Mouse (Mus musculus) kidney, adult 2 months (tissue): Measurements from ENCODE around the gene Gmfg. TPM values are rescaled to one million over a fixed set of nuclear protein-coding genes. Genes with fewer than 3 reads are reported as not detected.

Experiments used
- DNase-seq: peaks from one replicate; pipeline ENCODE4 v3.0.0; 2021
- H3K27ac ChIP-seq: fragments of 200-500 bp; 2 replicates; pipeline ENCODE4 v1.5.1; 2012; ENCODE audit warnings: low read depth, low read length, control low read depth, inconsistent platforms; ENCODE audit not compliant: insufficient read depth
- H3K27me3 ChIP-seq: fragments of 200-500 bp; replicated peaks from 2 replicates; pipeline ENCODE4 v1.6.1; 2012; ENCODE audit warnings: mild to moderate bottlenecking, moderate library complexity, low read length, inconsistent platforms; ENCODE audit not compliant: control insufficient read depth, insufficient read depth
- H3K36me3 ChIP-seq: fragments of 200-500 bp; 2 replicates; pipeline ENCODE4 v1.6.1; 2012; ENCODE audit warnings: mild to moderate bottlenecking, moderate library complexity, low read length, inconsistent platforms; ENCODE audit not compliant: control insufficient read depth, insufficient read depth
- H3K4me1 ChIP-seq: fragments of 200-500 bp; 2 replicates; pipeline ENCODE4 v1.6.1; 2011; ENCODE audit warnings: low read length; ENCODE audit not compliant: control insufficient read depth, insufficient read depth
- H3K4me3 ChIP-seq: fragments of 200-500 bp; 2 replicates; pipeline ENCODE4 v1.5.1; 2011; ENCODE audit warnings: mild to moderate bottlenecking, low read depth, low read length, control low read depth; ENCODE audit not compliant: insufficient read depth
- CTCF ChIP-seq: fragments of 200-500 bp; conservative IDR thresholded peaks from 2 replicates; pipeline ENCODE4 v1.5.1; 2011; ENCODE audit warnings: low read depth, mild to moderate bottlenecking, control low read depth, low read length, moderate library complexity, mixed read lengths; ENCODE audit not compliant: insufficient read depth, insufficient read length
- POLR2A ChIP-seq: fragments of 200-500 bp; IDR thresholded peaks from one replicate; pipeline ENCODE4 v1.6.1; 2011; ENCODE audit warnings: low read depth, low read length, control low read depth
- WGBS: fragments of 180-500 bp; shearing (Covaris S2); methylation state at CpG from one replicate; pipeline ENCODE4 v1.1.7; 2018; 5-methylcytosine and 5-hydroxymethylcytosine counted together
- polyA plus RNA-seq: library from polyadenylated mRNA; depleted of rRNA; stranded (reverse); fragments of >200 nt; gene quantifications from 2 replicates; pipeline ENCODE4 v1.2.3, GENCODE M21; 2012

Gene Gmfg
- polyA plus RNA-seq, 1 experiment = 14.5 TPM

GRCm38 (mm10) chr7:28398696-28399340 is 38.4 kb upstream of the Gmfg start:
- H3K36me3 ChIP-seq = peaks cover 5% of the 10 kb centered on the region
- H3K27me3 ChIP-seq = no peaks in the 10 kb centered on the region
- peaks cover 2% of the 10 kb centered on the region; the same call in 1 of the 2 replicates for H3K4me1 ChIP-seq
- DNase-seq = no peak
- TF ChIP-seq CTCF = no peak
- no peak for TF ChIP-seq POLR2A
- 91% methylated on average over 10 of the region's 10 CpGs for WGBS
- no peak overlapping the region for H3K27ac ChIP-seq
- H3K4me3 ChIP-seq = no peak overlapping the region

- H3K36me3 ChIP-seq = peaks cover 5% of the 10 kb centered on the region
These were observed 36.2 kb upstream of the Gmfg start for GRCm38 (mm10) chr7:28401030-28401429.

DNA sequence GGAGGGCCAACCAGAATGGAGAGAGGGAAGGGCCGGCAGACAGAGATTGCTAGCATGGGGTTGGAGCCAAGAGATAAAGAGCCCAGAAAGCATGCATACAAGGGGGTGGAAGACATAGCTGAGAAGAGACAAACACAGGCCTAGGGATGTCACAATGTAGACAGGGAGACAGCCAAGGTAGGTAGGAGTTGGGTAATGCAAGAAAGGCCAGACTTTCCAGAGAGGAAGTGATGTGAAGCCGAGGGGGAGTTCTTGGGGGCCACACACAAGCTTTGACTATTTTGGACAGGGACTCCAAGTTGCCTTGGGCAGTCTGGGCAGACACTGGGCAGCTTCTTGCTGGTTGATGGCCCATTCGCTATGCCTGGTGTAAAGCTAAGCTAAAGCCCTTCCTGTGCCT is 35.3 kb upstream of the Gmfg start:
- no peaks in the 10 kb centered on the region for H3K27me3 ChIP-seq
- H3K27ac ChIP-seq = no peak overlapping the region
- H3K4me3 ChIP-seq = no peak overlapping the region
- WGBS = 78% methylated on average over 3 of the region's 3 CpGs
- no peak for DNase-seq
- peaks cover 2% of the 10 kb centered on the region; the same call in 1 of the 2 replicates for H3K4me1 ChIP-seq
- TF ChIP-seq CTCF = no peak
- TF ChIP-seq POLR2A = no peak
- H3K36me3 ChIP-seq = peaks cover 1% of the 10 kb centered on the region; the same call in 1 of the 2 replicates

More at GRCm38 (mm10) chr7:28401030-28401429, 36.2 kb upstream of the Gmfg start:
- H3K4me1 ChIP-seq = peaks cover 2% of the 10 kb centered on the region; the same call in 1 of the 2 replicates
- TF ChIP-seq CTCF (no peak), POLR2A (no peak)
- no peak overlapping the region for H3K4me3 ChIP-seq
- 100% methylated on average over 1 of the region's 1 CpGs for WGBS
- no peak overlapping the region for H3K27ac ChIP-seq
- no peak for DNase-seq
- no peaks in the 10 kb centered on the region for H3K27me3 ChIP-seq

GRCm38 (mm10) chr7:28410841-28411475 is 26.3 kb upstream of the Gmfg start:
- Histone ChIP-seq H3K27ac (peak overlapping the region; percentile 59), H3K36me3 (no peaks in the 10 kb centered on the region; the same call in 1 of the 2 replicates), H3K27me3 (no peaks in the 10 kb centered on the region), H3K4me3 (no peak overlapping the region), H3K4me1 (peaks cover 6% of the 10 kb centered on the region; the same call in 1 of the 2 replicates)
- peak; percentile 86 for DNase-seq
- TF ChIP-seq POLR2A = no peak
- TF ChIP-seq CTCF = no peak
- WGBS = 63% methylated on average over 3 of the region's 3 CpGs

DNA sequence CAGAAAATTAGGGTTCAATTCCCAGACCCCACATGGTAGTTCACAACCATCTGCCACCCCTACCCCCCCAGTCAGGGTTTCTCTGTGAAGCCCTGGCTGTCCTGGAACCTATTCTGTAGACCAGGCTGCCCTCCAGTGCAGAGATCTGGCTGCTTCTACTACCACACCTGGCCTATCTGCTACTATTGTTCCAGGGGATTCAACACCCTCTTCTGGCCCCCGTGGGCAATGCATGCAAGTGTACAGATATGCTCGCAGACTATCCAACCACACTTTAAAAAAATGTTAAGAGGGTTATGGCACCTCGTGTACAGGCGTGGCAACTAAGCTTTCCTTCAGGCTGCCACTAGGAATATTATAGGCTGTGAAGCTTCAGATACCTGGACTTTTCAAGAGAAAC is 24.4 kb upstream of the Gmfg start:
- TF ChIP-seq POLR2A (no peak), CTCF (no peak)
- Histone ChIP-seq H3K4me3 (no peak overlapping the region), H3K36me3 (no peaks in the 10 kb centered on the region; the same call in 1 of the 2 replicates), H3K27ac (no peak overlapping the region), H3K4me1 (peaks cover 6% of the 10 kb centered on the region; the same call in 1 of the 2 replicates), H3K27me3 (no peaks in the 10 kb centered on the region)
- no peak for DNase-seq
- 86% methylated on average over 4 of the region's 4 CpGs for WGBS

DNA sequence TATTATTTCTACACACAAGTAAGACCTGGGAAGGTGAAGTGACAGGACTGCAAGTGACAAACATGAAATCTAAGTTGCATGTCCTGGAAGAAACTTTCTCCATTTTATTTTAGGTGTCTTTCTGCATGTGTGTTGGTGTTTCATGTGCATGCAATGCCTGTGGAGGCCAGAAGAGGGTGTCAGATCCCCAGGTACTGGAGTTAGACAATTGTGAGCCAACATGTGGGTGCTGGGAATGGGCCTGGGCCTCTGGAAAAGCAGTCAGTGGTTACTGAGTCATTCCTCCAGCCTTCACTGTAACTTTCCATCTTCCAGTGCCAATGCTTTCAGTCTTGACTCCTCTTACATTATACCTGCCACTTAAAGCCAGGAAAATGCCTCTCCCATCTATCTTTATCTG is 19.9 kb upstream of the Gmfg start:
- Histone ChIP-seq H3K27ac (no peak overlapping the region), H3K4me3 (no peak overlapping the region), H3K27me3 (no peaks in the 10 kb centered on the region), H3K36me3 (no peaks in the 10 kb centered on the region; the same call in 1 of the 2 replicates), H3K4me1 (0 out of 2 replicates have a peak, but pooled peaks cover 4% of the 10 kb centered on the region)
- TF ChIP-seq POLR2A (no peak), CTCF (0 out of 2 replicates have a peak, but pooled peaks have one; percentile 12)
- DNase-seq = no peak

DNA sequence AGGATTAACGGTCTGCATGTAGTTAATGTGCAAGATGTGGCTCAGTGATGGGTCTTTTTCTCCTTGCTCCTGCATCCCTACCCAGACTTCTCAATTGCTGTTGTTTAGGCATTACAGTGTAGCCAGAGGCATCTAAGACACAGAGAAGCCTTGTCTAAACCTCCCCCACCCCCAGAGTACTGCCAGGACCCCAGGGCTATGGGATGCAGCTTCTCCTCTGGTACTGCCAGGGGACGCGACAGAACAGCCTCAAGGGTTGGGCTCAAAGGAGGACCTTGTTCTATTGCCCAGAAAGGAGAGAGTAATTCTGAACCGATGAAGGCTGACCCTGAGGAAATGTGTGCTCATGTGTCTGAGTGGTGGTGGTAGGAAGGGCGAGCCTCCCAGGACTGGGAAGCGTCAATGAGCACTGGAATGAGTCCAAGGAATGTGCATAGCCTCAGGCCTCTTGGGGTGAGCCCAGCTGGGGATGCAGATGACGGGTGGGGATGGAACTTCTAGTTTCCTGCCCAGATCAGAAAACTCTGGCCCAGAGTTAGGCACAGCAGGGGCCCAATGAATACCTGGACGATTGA is 19.1 kb upstream of the Gmfg start:
- peak overlapping the region; percentile 62 for H3K27ac ChIP-seq
- peak; percentile 87 for DNase-seq
- H3K4me1 ChIP-seq = 0 out of 2 replicates have a peak, but pooled peaks cover 4% of the 10 kb centered on the region
- no peak for TF ChIP-seq POLR2A
- no peak for TF ChIP-seq CTCF
- no peaks in the 10 kb centered on the region; the same call in 1 of the 2 replicates for H3K36me3 ChIP-seq
- no peak overlapping the region for H3K4me3 ChIP-seq
- no peaks in the 10 kb centered on the region for H3K27me3 ChIP-seq
- 39% methylated on average over 8 of the region's 8 CpGs for WGBS
